Mouse (Mus musculus) kidney, adult 2 months (tissue): Measurements from ENCODE around the gene Wfdc16.

Experiments used
- CTCF ChIP-seq: fragments of 200-500 bp; conservative IDR thresholded peaks from 2 replicates; pipeline ENCODE4 v1.5.1; 2011; ENCODE audit warnings: low read depth, mild to moderate bottlenecking, control low read depth, low read length, moderate library complexity, mixed read lengths; ENCODE audit not compliant: insufficient read depth, insufficient read length
- POLR2A ChIP-seq: fragments of 200-500 bp; IDR thresholded peaks from one replicate; pipeline ENCODE4 v1.6.1; 2011; ENCODE audit warnings: low read depth, low read length, control low read depth

- no peak for TF ChIP-seq POLR2A
- TF ChIP-seq CTCF = no peak
Observed at GRCm38 (mm10) chr2:164641881-164642673, 3.5 kb upstream of the Wfdc16 start.
